Mouse (Mus musculus) neural tube, embryonic 13.5 days (tissue): Measurements from ENCODE around the gene Tti1. TPM values are rescaled to one million over a fixed set of nuclear protein-coding genes. Genes with fewer than 3 reads are reported as not detected.

Experiments used
- ATAC-seq: fragments of 200-750 bp; cut with Nextera tagmentation; 2 replicates; pipeline ENCODE4 v1.8.0; 2017; ENCODE audit warnings: low read depth, mild to moderate bottlenecking, moderate TSS enrichment, moderate library complexity
- H3K27ac ChIP-seq: fragments of 300-500 bp; sonication (generic); replicated peaks from 2 replicates; pipeline ENCODE4 v1.5.1; 2015; ENCODE audit warnings: moderate library complexity, mild to moderate bottlenecking, inconsistent platforms
- H3K27me3 ChIP-seq: fragments of 300-500 bp; sonication (generic); 2 replicates; pipeline ENCODE4 v1.6.1; 2015; ENCODE audit warnings: mild to moderate bottlenecking, inconsistent platforms
- H3K36me3 ChIP-seq: fragments of 300-500 bp; sonication (generic); 2 replicates; pipeline ENCODE4 v1.6.1; 2015; ENCODE audit warnings: mild to moderate bottlenecking, inconsistent platforms
- H3K4me1 ChIP-seq: fragments of 300-500 bp; sonication (generic); replicated peaks from 2 replicates; pipeline ENCODE4 v1.6.1; 2015; ENCODE audit warnings: inconsistent platforms
- H3K4me2 ChIP-seq: fragments of 300-500 bp; sonication (generic); 2 replicates; pipeline ENCODE4 v1.6.1; 2015; ENCODE audit warnings: inconsistent platforms, mild to moderate bottlenecking, moderate library complexity
- H3K4me3 ChIP-seq: fragments of 300-500 bp; sonication (generic); 2 replicates; pipeline ENCODE4 v1.5.1; 2015; ENCODE audit warnings: mild to moderate bottlenecking, inconsistent platforms
- H3K9ac ChIP-seq: fragments of 300-500 bp; sonication (generic); 2 replicates; pipeline ENCODE4 v1.6.1; 2015; ENCODE audit warnings: moderate library complexity, mild to moderate bottlenecking, inconsistent platforms
- H3K9me3 ChIP-seq: fragments of 300-500 bp; sonication (generic); 2 replicates; pipeline ENCODE4 v1.6.1; 2016; ENCODE audit warnings: inconsistent platforms
- WGBS: fragments of 180-500 bp; shearing (Covaris S2); methylation state at CpG from one replicate; pipeline ENCODE4 v1.1.7; 2015; 5-methylcytosine and 5-hydroxymethylcytosine counted together
- polyA plus RNA-seq: library from polyadenylated mRNA; unstranded; fragments of >200 nt; fragmentation: Nextera tagmentation; extraction: Ambion mirVana; gene quantifications from 2 replicates; pipeline ENCODE4 v1.2.1, GENCODE M21; 2015

The Tti1 gene
- polyA plus RNA-seq, 1 experiment from 2014 or later, result 16.8 TPM

DNA sequence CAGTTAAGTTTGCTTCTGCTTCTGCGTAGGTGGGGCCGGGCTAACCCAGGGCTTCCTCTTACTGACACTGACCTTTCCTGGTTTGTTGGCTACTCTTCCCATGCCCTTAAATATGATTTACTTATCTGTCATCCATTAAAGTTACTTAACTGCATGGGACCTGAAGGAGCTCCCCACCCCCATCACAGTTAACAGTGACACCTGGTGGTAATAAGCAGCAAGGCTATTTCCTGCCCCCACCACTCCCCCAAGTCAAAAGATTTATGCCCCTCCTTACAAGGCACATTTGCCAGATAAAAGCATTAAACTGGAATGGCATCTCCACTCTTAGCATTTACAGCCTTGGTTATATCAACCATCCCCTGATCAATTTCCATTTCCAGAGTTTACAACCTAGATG lies 38.3 kb downstream of the Tti1 start:
- 0 out of 2 replicates have a peak, but pooled peaks have one; percentile 20 for ATAC-seq
- H3K9ac ChIP-seq, result no peak overlapping the region
- H3K4me2 ChIP-seq, result no peak overlapping the region
- no peaks in the 10 kb centered on the region for H3K9me3 ChIP-seq
- WGBS, result 67% methylated on average over 2 of the region's 2 CpGs
- H3K27me3 ChIP-seq, result no peaks in the 10 kb centered on the region
- H3K27ac ChIP-seq, result peak overlapping the region; percentile 81
- peaks cover 83% of the 10 kb centered on the region for H3K4me1 ChIP-seq
- H3K4me3 ChIP-seq, result no peak overlapping the region
- peaks cover 18% of the 10 kb centered on the region for H3K36me3 ChIP-seq

DNA sequence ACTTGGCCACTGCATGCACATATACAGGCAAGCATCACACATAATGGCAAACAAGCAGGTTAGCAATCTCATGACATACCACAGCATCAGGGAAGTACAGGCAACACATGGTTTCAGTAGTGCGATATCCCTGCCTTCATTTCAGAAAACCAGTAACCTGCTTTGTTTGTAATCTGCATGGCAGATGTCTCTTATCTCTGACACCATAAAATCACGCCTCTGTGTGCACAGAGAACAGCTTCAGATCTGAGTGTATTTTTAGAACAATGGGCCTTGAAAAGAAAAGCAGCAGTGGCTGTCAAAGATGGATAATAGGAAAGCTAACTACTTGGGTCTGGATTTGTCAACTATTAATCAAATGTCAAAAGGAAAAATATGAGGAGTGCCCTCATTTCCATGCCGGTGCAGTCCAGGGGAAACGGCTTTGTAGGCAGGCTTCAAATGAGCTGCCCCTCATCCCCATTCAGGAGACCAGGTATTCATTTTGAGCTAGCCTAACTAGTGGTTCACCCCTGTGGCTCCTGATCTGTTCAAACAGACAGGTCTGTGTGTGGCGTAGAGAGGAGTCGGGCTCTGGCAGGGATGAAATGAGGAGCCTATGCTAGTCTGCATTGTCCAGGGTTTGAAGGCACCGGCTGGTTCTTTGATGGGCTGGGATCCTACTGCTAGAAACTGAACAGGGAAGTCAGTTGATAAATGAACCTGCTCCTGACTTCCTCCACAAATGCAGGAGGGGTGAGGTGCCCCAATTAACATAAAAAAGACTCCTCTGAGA lies 39.6 kb downstream of the Tti1 start:
- Histone ChIP-seq H3K4me1 (peaks cover 77% of the 10 kb centered on the region), H3K4me2 (no peak overlapping the region), H3K27me3 (no peaks in the 10 kb centered on the region), H3K9ac (peak overlapping the region; percentile 52; the same call in 1 of the 2 replicates), H3K36me3 (peaks cover 15% of the 10 kb centered on the region), H3K4me3 (no peak overlapping the region), H3K9me3 (no peaks in the 10 kb centered on the region), H3K27ac (peak overlapping the region; percentile 61)
- 38% methylated on average over 7 of the region's 7 CpGs for WGBS
- no peak for ATAC-seq

DNA sequence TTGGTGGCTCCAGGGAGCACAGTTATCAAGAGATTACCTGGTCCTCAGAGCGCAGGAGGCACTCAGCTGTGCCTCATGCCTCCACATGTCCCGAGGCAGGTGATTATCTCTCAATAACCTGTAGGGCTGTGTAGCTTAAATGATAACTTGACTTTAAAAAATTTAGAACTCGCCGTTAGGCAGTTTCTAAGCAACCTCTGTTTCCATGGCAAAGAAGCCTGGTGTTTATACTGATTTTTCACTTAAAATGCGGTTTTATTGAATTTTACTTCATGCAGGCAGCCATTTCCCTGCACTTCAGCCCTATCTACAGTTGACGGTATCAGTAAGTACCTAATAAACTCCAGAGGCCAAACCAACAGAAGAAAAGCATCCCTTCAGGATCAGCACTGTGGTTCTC lies 42.0 kb downstream of the Tti1 start:
- WGBS, result 82% methylated on average over 6 of the region's 6 CpGs
- Histone ChIP-seq H3K9ac (no peak overlapping the region), H3K27ac (no peak overlapping the region), H3K4me3 (no peak overlapping the region), H3K36me3 (peaks cover 7% of the 10 kb centered on the region; the same call in 1 of the 2 replicates), H3K4me2 (no peak overlapping the region), H3K9me3 (no peaks in the 10 kb centered on the region), H3K27me3 (no peaks in the 10 kb centered on the region), H3K4me1 (peaks cover 60% of the 10 kb centered on the region)
- no peak for ATAC-seq

DNA sequence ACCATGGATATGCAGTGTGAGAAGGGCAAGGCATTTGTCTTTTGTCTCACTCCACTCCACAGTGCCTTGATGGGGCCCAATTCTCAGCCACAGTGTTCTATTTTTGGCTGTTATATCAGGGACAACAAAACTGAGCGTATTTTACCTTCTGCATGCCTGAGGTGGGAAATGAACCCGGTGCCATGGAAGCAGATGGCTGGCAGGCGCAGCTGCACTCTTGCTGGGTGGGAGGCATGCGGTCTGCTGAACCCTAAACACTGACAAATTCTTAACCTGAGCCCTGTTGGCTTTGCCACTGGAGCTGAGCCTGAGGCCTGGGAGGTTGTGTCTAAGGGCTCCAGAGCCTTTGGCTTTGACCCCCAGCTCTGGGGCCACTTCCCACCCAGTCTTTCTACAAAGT lies 42.6 kb downstream of the Tti1 start:
- ATAC-seq, result no peak
- Histone ChIP-seq H3K36me3 (peaks cover 7% of the 10 kb centered on the region; the same call in 1 of the 2 replicates), H3K9me3 (no peaks in the 10 kb centered on the region), H3K27ac (no peak overlapping the region), H3K4me2 (no peak overlapping the region), H3K9ac (no peak overlapping the region), H3K4me3 (no peak overlapping the region), H3K27me3 (no peaks in the 10 kb centered on the region), H3K4me1 (peaks cover 54% of the 10 kb centered on the region)
- WGBS, result 72% methylated on average over 4 of the region's 4 CpGs

DNA sequence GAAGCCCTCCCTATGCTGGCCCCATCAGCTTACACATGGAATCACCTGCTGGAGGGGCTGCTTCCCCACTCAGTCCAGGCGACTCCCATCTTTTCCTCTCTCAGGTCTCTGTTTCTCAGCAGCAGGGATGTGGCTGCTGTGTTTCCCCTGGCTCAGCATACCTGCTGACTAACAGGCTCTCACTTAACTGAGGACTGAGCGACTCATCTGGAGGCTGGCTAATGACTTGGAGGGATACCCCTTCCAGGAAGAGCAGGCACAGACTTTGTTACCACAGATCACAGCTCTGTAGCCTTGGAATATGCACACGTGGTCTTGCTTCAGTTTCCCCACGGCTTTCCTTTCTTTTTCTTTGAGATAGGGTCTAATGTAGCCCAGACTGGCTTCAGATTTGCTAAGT lies 45.0 kb downstream of the Tti1 start:
- ATAC-seq, result no peak
- 86% methylated on average over 4 of the region's 4 CpGs for WGBS
- H3K4me2 ChIP-seq, result no peak overlapping the region

DNA sequence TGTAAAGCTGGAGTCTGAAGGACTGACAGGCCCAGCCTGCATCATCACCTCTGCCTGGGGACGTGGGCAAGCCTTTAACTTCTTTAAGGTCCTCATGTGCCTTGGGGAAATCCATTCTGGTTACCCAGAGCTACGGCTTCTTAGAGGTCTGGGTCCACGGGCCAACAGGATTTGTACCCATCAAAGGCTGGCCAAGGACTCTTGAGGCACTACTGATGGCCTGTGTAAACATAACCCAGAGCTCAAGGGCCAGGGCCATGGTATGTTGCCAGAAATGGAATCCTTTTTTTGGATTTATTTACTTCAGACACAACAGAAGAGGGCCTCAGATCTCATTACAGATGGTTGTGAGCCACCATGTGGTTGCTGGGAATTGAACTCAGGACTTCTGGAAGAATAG lies 45.5 kb downstream of the Tti1 start:
- Histone ChIP-seq H3K9ac (no peak overlapping the region), H3K27ac (no peak overlapping the region), H3K36me3 (peaks cover 7% of the 10 kb centered on the region; the same call in 1 of the 2 replicates), H3K4me2 (no peak overlapping the region), H3K4me3 (no peak overlapping the region), H3K9me3 (no peaks in the 10 kb centered on the region), H3K4me1 (peaks cover 26% of the 10 kb centered on the region), H3K27me3 (no peaks in the 10 kb centered on the region)
- ATAC-seq, result no peak
- 96% methylated on average over 3 of the region's 3 CpGs for WGBS

More for the DNA sequence above, 45.0 kb downstream of the Tti1 start:
- Histone ChIP-seq H3K27ac (no peak overlapping the region), H3K4me3 (no peak overlapping the region), H3K36me3 (peaks cover 7% of the 10 kb centered on the region; the same call in 1 of the 2 replicates), H3K9ac (no peak overlapping the region), H3K9me3 (no peaks in the 10 kb centered on the region), H3K4me1 (peaks cover 31% of the 10 kb centered on the region), H3K27me3 (no peaks in the 10 kb centered on the region)

DNA sequence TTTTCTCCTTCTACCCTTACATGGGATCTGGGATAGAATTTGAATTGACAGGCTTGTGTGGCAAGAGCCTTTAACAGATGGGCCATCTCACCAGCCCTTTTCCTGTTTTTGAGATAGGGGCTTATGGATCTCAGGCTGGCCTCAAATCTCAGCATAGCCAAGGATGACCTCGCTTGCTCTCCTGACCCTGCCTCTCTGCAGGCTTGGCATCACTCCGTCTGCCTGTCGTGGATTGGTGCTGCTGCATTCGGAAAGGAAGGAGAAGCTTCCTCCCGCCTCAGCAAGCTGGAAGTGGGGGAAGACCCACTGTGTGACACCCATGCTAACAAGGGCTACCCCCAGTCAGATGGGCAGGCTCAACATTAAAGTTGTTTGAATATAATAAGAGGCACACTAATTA lies 49.0 kb downstream of the Tti1 start:
- Histone ChIP-seq H3K27ac (no peak overlapping the region), H3K4me1 (peaks cover 21% of the 10 kb centered on the region), H3K4me2 (no peak overlapping the region), H3K36me3 (peaks cover 7% of the 10 kb centered on the region; the same call in 1 of the 2 replicates), H3K9me3 (no peaks in the 10 kb centered on the region), H3K27me3 (no peaks in the 10 kb centered on the region), H3K4me3 (no peak overlapping the region), H3K9ac (no peak overlapping the region)
- no peak for ATAC-seq
- 73% methylated on average over 5 of the region's 5 CpGs for WGBS

DNA sequence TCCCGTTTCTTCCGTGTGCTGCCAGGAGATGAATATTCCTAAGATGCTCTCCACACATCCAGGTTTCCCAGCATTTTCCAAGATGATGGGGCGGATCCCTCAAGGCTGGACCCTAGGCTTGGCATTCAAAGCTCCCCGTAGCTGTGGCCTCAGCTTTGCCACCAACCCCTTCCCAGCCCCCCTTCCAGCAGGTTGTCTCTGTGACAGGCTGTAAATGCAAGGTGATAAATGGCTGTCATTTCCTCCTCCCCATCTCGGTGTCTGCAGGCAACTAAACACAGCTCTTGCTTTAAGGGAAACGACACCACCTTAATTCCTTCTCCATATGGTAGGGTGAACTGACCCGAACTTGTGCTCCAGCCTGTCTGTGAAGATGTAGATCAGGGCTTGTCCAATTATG lies 52.6 kb downstream of the Tti1 start:
- peak overlapping the region; percentile 52 for H3K9ac ChIP-seq
- WGBS, result 1% methylated on average over 7 of the region's 7 CpGs

DNA sequence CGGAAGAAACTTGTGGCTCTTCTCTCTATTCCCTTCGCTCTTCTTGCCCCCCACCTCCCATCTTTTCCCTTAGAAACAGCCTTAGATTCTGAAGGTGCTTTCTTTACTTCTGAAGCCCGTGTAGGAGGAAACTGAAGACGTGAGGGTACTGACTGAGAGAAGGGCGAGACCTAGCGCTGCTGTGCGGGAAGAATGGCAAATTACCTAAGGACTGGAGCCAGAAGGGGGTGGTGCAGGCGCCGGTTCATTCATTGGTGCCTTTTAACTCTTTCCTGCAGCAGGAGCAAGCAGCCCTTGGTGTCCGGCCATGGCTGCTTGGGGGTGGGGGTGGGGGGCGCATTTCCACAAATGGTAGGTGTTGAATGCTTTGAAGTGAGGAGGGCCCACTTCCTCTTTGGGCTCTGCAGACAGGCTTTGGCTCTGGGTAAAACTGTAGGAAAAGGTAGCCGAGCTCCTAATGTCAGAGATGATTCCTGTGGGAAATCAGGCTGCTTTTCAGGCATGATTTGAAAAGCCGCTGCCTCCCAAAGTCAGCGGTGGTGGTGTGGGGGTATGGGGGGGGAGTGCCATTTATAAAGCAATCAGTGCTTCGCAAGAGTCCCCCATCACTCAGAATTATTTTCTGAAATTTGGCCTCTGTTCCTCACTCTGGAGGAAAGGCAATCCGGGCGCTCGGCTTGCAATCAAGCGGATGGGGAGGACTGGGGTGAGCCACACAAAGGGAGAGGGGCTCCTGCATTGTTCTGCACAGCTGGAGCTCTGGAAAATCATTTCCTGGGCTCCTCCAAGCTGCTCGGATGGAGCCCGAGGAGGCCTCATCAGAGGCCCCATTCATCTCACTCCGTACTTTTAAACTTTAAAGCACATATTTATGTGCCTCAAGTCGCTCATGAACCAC lies 53.4 kb downstream of the Tti1 start:
- peak overlapping the region; percentile 44 for H3K4me2 ChIP-seq
- H3K4me3 ChIP-seq, result 0 out of 2 replicates have a peak overlapping the region, but pooled peaks have one; percentile 11
- H3K4me1 ChIP-seq, result peaks cover 31% of the 10 kb centered on the region
- no peaks in the 10 kb centered on the region for H3K36me3 ChIP-seq
- WGBS, result 2% methylated on average over 23 of the region's 23 CpGs
- H3K9ac ChIP-seq, result peak overlapping the region; percentile 52
- H3K27me3 ChIP-seq, result no peaks in the 10 kb centered on the region
- H3K27ac ChIP-seq, result peak overlapping the region; percentile 87
- ATAC-seq, result peak; percentile 79
- H3K9me3 ChIP-seq, result no peaks in the 10 kb centered on the region

More for the DNA sequence above, 52.6 kb downstream of the Tti1 start:
- H3K27ac ChIP-seq, result peak overlapping the region; percentile 87
- no peaks in the 10 kb centered on the region for H3K27me3 ChIP-seq
- no peaks in the 10 kb centered on the region for H3K9me3 ChIP-seq
- no peak overlapping the region for H3K4me3 ChIP-seq
- H3K4me2 ChIP-seq, result peak overlapping the region; percentile 44
- no peaks in the 10 kb centered on the region for H3K36me3 ChIP-seq
- peaks cover 26% of the 10 kb centered on the region for H3K4me1 ChIP-seq
- ATAC-seq, result peak; percentile 58; the same call in 1 of the 2 replicates

DNA sequence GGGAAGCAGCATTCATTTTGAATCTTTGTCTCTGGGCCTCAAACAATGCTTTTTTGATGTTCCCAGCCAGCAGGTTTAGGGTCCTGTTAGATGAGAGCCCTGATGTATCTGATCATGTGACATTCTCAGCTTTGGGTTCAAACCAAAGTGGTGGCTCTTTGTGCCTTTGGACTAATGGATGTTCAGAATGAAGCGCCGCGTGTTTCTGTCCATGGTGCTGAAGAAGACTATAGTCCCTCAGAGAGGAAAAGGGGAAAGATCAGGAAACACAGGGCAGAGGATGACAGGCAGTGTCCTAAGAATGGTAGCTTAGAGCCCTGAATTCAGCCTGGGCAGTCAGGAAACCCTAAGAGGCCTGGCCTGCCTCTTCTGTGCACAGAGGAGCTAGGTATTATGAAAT lies 57.6 kb downstream of the Tti1 start:
- Histone ChIP-seq H3K36me3 (no peaks in the 10 kb centered on the region), H3K9me3 (no peaks in the 10 kb centered on the region), H3K4me1 (peaks cover 24% of the 10 kb centered on the region), H3K27ac (no peak overlapping the region), H3K27me3 (no peaks in the 10 kb centered on the region), H3K4me2 (no peak overlapping the region), H3K4me3 (no peak overlapping the region), H3K9ac (no peak overlapping the region)
- ATAC-seq, result no peak
- WGBS, result 5% methylated on average over 3 of the region's 3 CpGs

DNA sequence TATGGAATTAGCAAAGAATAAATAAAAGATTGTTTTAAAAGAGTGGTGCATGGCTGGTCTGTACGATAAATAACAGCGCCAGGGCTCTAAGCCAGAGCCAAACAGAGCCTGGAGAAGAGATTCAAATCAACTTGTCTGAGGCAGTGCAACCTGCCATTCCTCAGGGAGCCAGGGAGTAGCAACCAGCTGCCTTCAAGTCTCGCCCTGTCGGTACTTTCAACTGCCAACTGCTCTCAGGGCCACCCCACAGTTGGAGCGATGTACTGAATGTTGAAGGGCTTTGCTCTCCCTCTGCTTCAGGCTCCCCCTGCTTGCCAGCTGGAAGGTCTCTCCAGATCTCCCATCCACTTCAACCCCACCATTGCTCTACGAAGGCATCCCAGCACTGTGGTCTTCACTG lies 58.1 kb downstream of the Tti1 start:
- Histone ChIP-seq H3K36me3 (no peaks in the 10 kb centered on the region), H3K9ac (no peak overlapping the region), H3K9me3 (no peaks in the 10 kb centered on the region), H3K27ac (no peak overlapping the region), H3K4me3 (no peak overlapping the region), H3K4me1 (peaks cover 19% of the 10 kb centered on the region), H3K4me2 (no peak overlapping the region), H3K27me3 (no peaks in the 10 kb centered on the region)
- no peak for ATAC-seq
- WGBS, result 48% methylated on average over 6 of the region's 6 CpGs

DNA sequence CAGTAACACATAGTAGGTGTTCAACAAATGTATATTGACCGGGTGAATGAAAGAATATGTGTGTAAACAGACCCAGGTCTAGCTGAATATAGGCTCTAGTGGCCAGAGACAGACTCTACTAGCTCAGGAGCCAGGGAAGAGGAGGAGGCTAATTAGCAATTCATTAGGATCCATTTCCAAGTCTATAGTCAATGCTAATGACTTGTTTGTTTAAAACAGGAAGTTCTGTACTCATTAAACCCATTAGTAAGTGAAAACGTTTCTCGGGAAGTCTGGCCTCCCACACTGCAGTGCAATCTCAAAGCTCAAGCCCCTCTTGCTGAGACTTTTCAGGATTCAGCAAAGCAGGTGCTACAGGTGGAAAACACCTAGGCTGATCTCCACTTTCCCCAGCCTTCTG lies 60.4 kb downstream of the Tti1 start:
- no peak overlapping the region for H3K4me2 ChIP-seq
- WGBS, result 13% methylated on average over 3 of the region's 3 CpGs
- H3K36me3 ChIP-seq, result no peaks in the 10 kb centered on the region
- no peaks in the 10 kb centered on the region for H3K27me3 ChIP-seq
- peaks cover 9% of the 10 kb centered on the region for H3K4me1 ChIP-seq
- H3K9me3 ChIP-seq, result no peaks in the 10 kb centered on the region
- H3K4me3 ChIP-seq, result no peak overlapping the region
- H3K27ac ChIP-seq, result no peak overlapping the region
- ATAC-seq, result no peak
- no peak overlapping the region for H3K9ac ChIP-seq
